Mouse (Mus musculus): ENCODE measurements around the gene Fam76b.

DNA sequence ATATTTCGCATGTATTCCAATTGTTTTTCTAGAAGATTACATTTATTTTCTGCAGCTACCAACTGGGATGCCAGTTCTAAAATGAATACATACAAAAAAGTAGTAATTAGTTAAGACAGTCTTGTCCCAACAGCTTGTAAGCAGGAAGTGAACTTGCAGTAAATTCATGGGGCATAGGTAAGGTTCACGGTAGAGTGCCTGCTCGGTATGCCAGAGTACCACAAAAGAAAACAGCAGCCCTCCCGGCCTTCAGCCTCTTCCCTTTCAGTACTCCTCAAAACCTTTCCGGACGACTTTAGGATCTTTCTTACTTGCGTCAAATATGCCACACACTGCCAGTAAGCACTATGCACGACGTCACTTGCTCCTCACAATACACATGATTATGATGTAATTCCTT, 9.1 kb upstream of the Fam76b start:
- TF ChIP-seq MAX (IDR thresholded peaks at IDR 0.05; ENCODE audit: low read depth) (no peak), POLR2A (IDR thresholded peaks at IDR 0.05; ENCODE audit: insufficient read length, low read depth) (no peak), E2F4 (IDR thresholded peaks at IDR 0.05; ENCODE audit: insufficient read depth) (no peak), POLR2AphosphoS2 (IDR thresholded peaks at IDR 0.05; ENCODE audit: insufficient read length, low read depth) (no peak), MYOG (IDR thresholded peaks at IDR 0.05; ENCODE audit: control insufficient read depth in 1 of 3, insufficient read depth in 1 of 3, insufficient read length in 2 of 3, low read depth in 2 of 3) (no peak), TCF12 (IDR thresholded peaks at IDR 0.05; ENCODE audit: insufficient read depth, poor library complexity, severe bottlenecking) (no peak), TCF3 (IDR thresholded peaks at IDR 0.05; ENCODE audit: insufficient read length, low read depth) (no peak)
